Mouse (Mus musculus): ENCODE results near the gene Gm10273. TPM values are rescaled to one million over a fixed set of nuclear protein-coding genes. Genes with fewer than 3 reads are reported as not detected.

The Gm10273 gene
- total RNA-seq, 4 experiments from 2014 or later: 109 to 153 (median 139) TPM

Other genes with a start within 250 kb of the Gm10273 start
- gene Sept10, start 173.8 kb upstream of the Gm10273 start, total RNA-seq (2022): 10 to 100 TPM; 14.4 to 20.6 (median 18.7) TPM
- gene Sowahc, start 173.7 kb upstream of the Gm10273 start, total RNA-seq (2022): 1 to 10 TPM; 1.0 to 1.5 (median 1.4) TPM
- gene P4ha1, start 72.3 kb upstream of the Gm10273 start, total RNA-seq (2022): 10 to 100 TPM; 32.4 to 59.3 (median 44.0) TPM
- not detected for gene Pla2g12b, start 8.0 kb downstream of the Gm10273 start, total RNA-seq (2022)
- gene Oit3, start 46.1 kb downstream of the Gm10273 start, total RNA-seq (2022): under 1 TPM in 1 of 4 experiments, not detected in 3; 0.31 TPM
- gene Gm10322, start 220.4 kb downstream of the Gm10273 start, total RNA-seq (2022): not detected
- 10 to 100 TPM; 19.4 to 25.7 (median 23.9) TPM for gene Mcu, start 221.1 kb downstream of the Gm10273 start, total RNA-seq (2022)

Measured in heart, adult 8-10 months (tissue).